Mouse (Mus musculus): ENCODE results near the gene Gucy2g.
A peak's percentile ranks its signal among the peaks of the same experiment; 100 is the strongest.

- TF ChIP-seq USF1 (IDR thresholded peaks at IDR 0.05; ENCODE audit: low read depth, low read length) = peak; percentile 44
- TF ChIP-seq USF2 (conservative IDR thresholded peaks at IDR 0.05; ENCODE audit: low read depth, low read length) = peak; percentile 49
- no peak for TF ChIP-seq POLR2A (IDR thresholded peaks at IDR 0.05; ENCODE audit: low read depth, low read length)
- no peak for TF ChIP-seq MEF2A (IDR thresholded peaks at IDR 0.05; ENCODE audit: borderline replicate concordance, low read depth, low read length)
- no peak for TF ChIP-seq CTCF (conservative IDR thresholded peaks at IDR 0.05 in 1 of 2, IDR thresholded peaks at IDR 0.05 in 1 of 2; ENCODE audit: low read depth in 2 of 2, low read length in 2 of 2)
These were observed at the start of gene Gucy2g for GRCm38 (mm10) chr19:55241186-55241645.

Data from CH12.LX (cell line).